In the genomic region with DNA sequence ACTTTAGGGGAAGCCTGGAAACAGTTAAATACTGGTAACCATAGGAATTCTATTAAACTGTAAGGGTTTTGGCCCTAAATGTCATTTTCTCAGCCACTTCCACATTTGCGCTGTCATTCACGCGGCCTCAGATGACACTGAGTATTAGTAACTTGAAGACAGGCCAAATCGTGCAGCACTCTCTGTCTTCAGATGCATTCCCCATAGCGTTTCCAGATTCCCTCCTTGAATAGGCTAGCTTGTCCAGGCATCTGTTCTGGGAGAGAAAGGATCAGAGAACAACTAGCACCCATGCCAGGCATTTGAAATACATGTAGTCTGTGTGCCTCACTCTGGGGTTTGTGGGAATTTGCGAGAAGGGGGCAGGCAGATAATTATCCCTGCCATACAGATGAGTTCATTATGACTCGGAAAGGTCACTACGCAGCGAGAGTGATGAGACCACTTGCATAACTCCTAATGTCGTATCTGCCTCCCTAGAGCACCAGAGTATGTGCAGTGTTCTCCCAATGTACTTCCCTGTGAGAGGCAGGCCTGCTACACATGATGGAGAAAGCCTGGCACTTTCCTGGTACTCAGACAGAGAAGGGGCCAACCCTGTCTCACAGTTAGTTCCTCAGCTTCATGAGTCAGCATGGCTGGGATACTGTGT, we compare ENCODE assay signal across 17 mouse cellular contexts.
DNase-seq lines count a peak whose midpoint lies in the region; ATAC-seq and TF ChIP-seq lines count a peak whose summit lies in the region.
"Had no signal": no experiment of that assay in that cellular context is flagged by ENCODE, and none has a peak within 500 bp of the region (broad histone marks: within the 10 kb centered on the region; RNA-seq: fewer than 3 reads in every experiment).

No protein-coding gene starts in this region.

- peaks cover 6% of the 10 kb centered on the region for H3K36me3 ChIP-seq in forebrain, embryonic 13.5 days (ENCODE audit: poor library complexity, severe bottlenecking)
- H3K36me3 ChIP-seq in forebrain, embryonic 11.5 days (ENCODE audit: control insufficient read depth, insufficient read depth, low read length) = no peaks in the 10 kb centered on the region
- H3K36me3 ChIP-seq in neural tube, embryonic 13.5 days = peaks cover 11% of the 10 kb centered on the region
- no peaks in the 10 kb centered on the region for H3K36me3 ChIP-seq in kidney, adult 2 months (ENCODE audit: control insufficient read depth, insufficient read depth, low read length)
- H3K36me3 ChIP-seq: heart, embryonic 13.5 days; intestine, embryonic 15.5 days; neural tube, embryonic 12.5 days had no signal

- no peak for TF ChIP-seq POLR2A in kidney, adult 2 months (IDR thresholded peaks at IDR 0.05; ENCODE audit: low read depth, low read length)

- H3K4me1 ChIP-seq in forebrain, embryonic 13.5 days = peaks cover 35% of the 10 kb centered on the region
- 0 out of 2 replicates have a peak, but pooled peaks cover 2% of the 10 kb centered on the region for H3K4me1 ChIP-seq in forebrain, embryonic 11.5 days (replicated peaks; ENCODE audit: control insufficient read depth, insufficient read depth, low read length)
- H3K4me1 ChIP-seq in neural tube, embryonic 13.5 days (replicated peaks) = peaks cover 33% of the 10 kb centered on the region
- no peaks in the 10 kb centered on the region for H3K4me1 ChIP-seq in kidney, adult 2 months (ENCODE audit: control insufficient read depth, insufficient read depth, low read length)
- H3K4me1 ChIP-seq: heart, embryonic 13.5 days; intestine, embryonic 15.5 days had no signal

- no peak overlapping the region for H3K4me2 ChIP-seq in forebrain, embryonic 13.5 days
- no peak overlapping the region for H3K4me2 ChIP-seq in forebrain, embryonic 11.5 days (ENCODE audit: low read depth, low read length, severe bottlenecking)
- no peak overlapping the region for H3K4me2 ChIP-seq in neural tube, embryonic 13.5 days
- H3K4me2 ChIP-seq: heart, embryonic 13.5 days; intestine, embryonic 15.5 days; neural tube, embryonic 12.5 days had no signal

- no peak for TF ChIP-seq CTCF in layer of hippocampus, adult 2 months (conservative IDR thresholded peaks at IDR 0.05)
- no peak for TF ChIP-seq CTCF in kidney, adult 2 months (conservative IDR thresholded peaks at IDR 0.05; ENCODE audit: insufficient read depth, insufficient read length, low read depth, low read length)

- no peak for DNase-seq in forebrain, embryonic 11.5 days (ENCODE audit: low spot score)
- peak in 1 of 2 experiments; percentile 24 for DNase-seq in layer of hippocampus, adult 2 months (ENCODE audit: low spot score in 2 of 2)
- DNase-seq in layer of hippocampus, adult 8-10 months (ENCODE audit: low spot score in 2 of 2) = no peak
- no peak for DNase-seq in neural tube, embryonic 10.5 days (ENCODE audit: extremely low spot score, low spot score)
- no peak for DNase-seq in kidney, adult 2 months
- no peak for DNase-seq in layer of hippocampus, adult 11-12 months (ENCODE audit: low spot score)
- DNase-seq: cerebellum, adult 18-20 months; gastrocnemius, postnatal 14 days; spleen, adult 18-20 months had no signal

- 74% methylated on average over 10 of the region's 10 CpGs for WGBS in forebrain, embryonic 13.5 days
- WGBS in forebrain, embryonic 11.5 days = 89% methylated on average over 10 of the region's 10 CpGs
- 79% methylated on average over 10 of the region's 10 CpGs for WGBS in neural tube, embryonic 13.5 days
- WGBS in kidney, adult 2 months = 83% methylated on average over 10 of the region's 10 CpGs

- H3K4me3 ChIP-seq in forebrain, embryonic 13.5 days = no peak overlapping the region
- H3K4me3 ChIP-seq in forebrain, embryonic 11.5 days (ENCODE audit: low read depth, low read length) = no peak overlapping the region
- no peak overlapping the region for H3K4me3 ChIP-seq in layer of hippocampus, adult 2 months
- no peak overlapping the region for H3K4me3 ChIP-seq in neural tube, embryonic 13.5 days
- H3K4me3 ChIP-seq in kidney, adult 2 months (ENCODE audit: insufficient read depth, low read depth, low read length) = no peak overlapping the region
- H3K4me3 ChIP-seq: heart, embryonic 13.5 days; intestine, embryonic 15.5 days; neural tube, embryonic 12.5 days had no signal

- ATAC-seq in forebrain, embryonic 13.5 days = no peak
- ATAC-seq in forebrain, embryonic 11.5 days (replicated peaks; ENCODE audit: low FRiP score) = no peak
- no peak for ATAC-seq in neural tube, embryonic 13.5 days (ENCODE audit: low read depth)
- ATAC-seq: intestine, embryonic 15.5 days had no signal

- no peaks in the 10 kb centered on the region for H3K9me3 ChIP-seq in forebrain, embryonic 13.5 days (replicated peaks)
- no peaks in the 10 kb centered on the region for H3K9me3 ChIP-seq in forebrain, embryonic 11.5 days (ENCODE audit: control insufficient read depth, low read length)
- no peaks in the 10 kb centered on the region for H3K9me3 ChIP-seq in neural tube, embryonic 13.5 days
- H3K9me3 ChIP-seq: heart, embryonic 13.5 days; intestine, embryonic 15.5 days; neural tube, embryonic 12.5 days had no signal

- no peaks in the 10 kb centered on the region for H3K27me3 ChIP-seq in forebrain, embryonic 13.5 days
- no peaks in the 10 kb centered on the region for H3K27me3 ChIP-seq in forebrain, embryonic 11.5 days (ENCODE audit: control insufficient read depth, insufficient read depth, low read length)
- H3K27me3 ChIP-seq in neural tube, embryonic 13.5 days = no peaks in the 10 kb centered on the region
- no peaks in the 10 kb centered on the region for H3K27me3 ChIP-seq in kidney, adult 2 months (replicated peaks; ENCODE audit: control insufficient read depth, insufficient read depth, low read length)
- H3K27me3 ChIP-seq: CH12.LX; heart, embryonic 13.5 days; intestine, embryonic 15.5 days; neural tube, embryonic 12.5 days had no signal

- peak overlapping the region; percentile 2; the same call in 1 of the 2 replicates for H3K27ac ChIP-seq in forebrain, embryonic 13.5 days
- H3K27ac ChIP-seq in forebrain, embryonic 11.5 days (ENCODE audit: low read depth, low read length) = no peak overlapping the region
- peak overlapping the region; percentile 90 for H3K27ac ChIP-seq in layer of hippocampus, adult 2 months
- peak overlapping the region; percentile 6 for H3K27ac ChIP-seq in neural tube, embryonic 13.5 days (replicated peaks)
- H3K27ac ChIP-seq in kidney, adult 2 months (ENCODE audit: insufficient read depth, low read depth, low read length) = no peak overlapping the region
- H3K27ac ChIP-seq: heart, embryonic 13.5 days; intestine, embryonic 15.5 days; kidney, postnatal 0 days; liver, embryonic 14.5 days; neural tube, embryonic 12.5 days had no signal

- H3K9ac ChIP-seq in forebrain, embryonic 13.5 days = no peak overlapping the region
- no peak overlapping the region for H3K9ac ChIP-seq in forebrain, embryonic 11.5 days (ENCODE audit: low read length)
- no peak overlapping the region for H3K9ac ChIP-seq in neural tube, embryonic 13.5 days
- H3K9ac ChIP-seq: heart, embryonic 13.5 days; intestine, embryonic 15.5 days; liver, embryonic 14.5 days; neural tube, embryonic 12.5 days had no signal

Comparison
In these comparisons a context has a peak if more than half of its experiments do, and no peak if none do; other contexts are left out.
1. H3K27ac ChIP-seq: peak in forebrain, embryonic 13.5 days (single experiment), layer of hippocampus, adult 2 months (single experiment) and neural tube, embryonic 13.5 days (single experiment); none in forebrain, embryonic 11.5 days (single experiment) and kidney, adult 2 months (single experiment).